Mouse (Mus musculus) liver, embryonic 14.5 days (tissue): ENCODE data around the gene Gabbr2.

Experiments
- CTCF ChIP-seq: IDR thresholded peaks from 2 replicates; pipeline ENCODE4 v1.5.1; 2016; ENCODE audit warnings: antibody characterized with exemption, low read depth, control low read depth
- EP300 ChIP-seq: IDR thresholded peaks from 2 replicates; pipeline ENCODE4 v1.6.1; 2016; ENCODE audit warnings: antibody characterized with exemption, low read depth

DNA sequence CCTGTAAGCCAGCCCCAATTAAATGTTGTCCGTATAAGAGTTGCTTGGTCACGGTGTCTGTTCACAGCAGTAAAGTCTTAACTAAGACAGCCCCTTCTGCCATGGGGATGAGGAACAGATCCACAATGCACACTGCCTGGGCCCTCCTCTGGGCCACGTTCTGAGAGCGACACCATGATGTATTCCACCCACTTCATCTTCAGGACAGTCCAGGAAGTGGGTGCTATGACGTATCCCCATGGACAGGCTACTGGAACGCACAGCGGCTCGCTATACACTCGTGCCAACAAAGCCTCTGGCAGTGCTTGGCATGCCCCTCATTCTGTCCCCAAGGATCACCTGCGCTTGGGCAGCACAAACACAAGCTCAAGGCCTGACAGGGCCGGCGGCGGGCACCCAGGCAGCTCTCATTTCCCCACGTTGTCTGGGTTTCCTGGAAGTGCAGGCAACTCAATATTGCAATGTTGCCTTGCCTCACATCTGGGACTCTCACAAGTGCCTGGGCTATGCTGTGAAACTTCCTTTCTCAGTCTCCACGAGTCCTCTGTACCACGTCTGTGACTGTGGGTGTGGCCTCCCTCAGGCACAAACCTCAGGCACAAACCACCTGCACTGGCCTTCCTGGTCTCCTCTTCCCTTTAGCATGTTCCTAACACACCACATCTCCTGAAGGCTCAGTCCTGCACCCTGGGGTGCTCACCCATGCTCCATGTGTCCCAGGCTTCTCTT lies 355.8 kb downstream of the Gabbr2 start:
- TF ChIP-seq EP300, result no peak
- no peak for TF ChIP-seq CTCF
